Comparison of ENCODE assay signal across 18 mouse cellular contexts in genomic region chr2:103507651-103508050, GRCm38 (mm10). TPM values are rescaled to one million over a fixed set of nuclear protein-coding genes. Genes with fewer than 3 reads are reported as not detected.
DNase-seq lines count a peak whose midpoint lies in the region; ATAC-seq lines count a peak whose summit lies in the region.
"Had no signal": no experiment of that assay in that cellular context is flagged by ENCODE, and none has a peak within 500 bp of the region (broad histone marks: within the 10 kb centered on the region; RNA-seq: fewer than 3 reads in every experiment).

No protein-coding gene starts in this region.

- peak; percentile 20 for DNase-seq in adrenal gland, postnatal 10 days
- no peak for DNase-seq in adrenal gland, postnatal 36 days
- DNase-seq in gonadal fat pad, adult 2 months (ENCODE audit: low read depth) = peak; percentile 97
- DNase-seq: adrenal gland, adult 2 months; adrenal gland, adult 8-10 months; adrenal gland, postnatal 14 days; adrenal gland, postnatal 25 days; B cell, adult 2 months; cerebellum, adult 11 months; cerebellum, adult 11-12 months; cerebellum, adult 18-20 months; cerebellum, adult 2 months; cerebellum, adult 8-10 months had no signal

- ATAC-seq in monocyte, adult 5-6 weeks (replicated peaks; ENCODE audit: insufficient number of reproducible peaks, low FRiP score, low TSS enrichment, poor library complexity, severe bottlenecking) = no peak
- ATAC-seq: activated CD4-positive, CD25-positive, alpha-beta regulatory T cell, adult 4 months; CD4-positive, CD25-positive, alpha-beta regulatory T cell, adult 4 months; Patski had no signal

RNA-seq across cellular contexts. Expression of gene Cat, which starts 22.7 kb away (rescaled TPM):
- total RNA-seq in adrenal gland, postnatal 10 days (2021) = 100 to 1,000 TPM; 371 to 498 TPM
- total RNA-seq in adrenal gland, postnatal 36 days (2021) = 100 to 1,000 TPM; 285 to 462 TPM
- polyA plus RNA-seq in gonadal fat pad, adult 2 months (2012; rRNA removed) = 197 and 202 TPM in 2 replicates
- total RNA-seq in monocyte, adult 5-6 weeks (2017) = 79.1 to 135 TPM (median 82.4 TPM) in 3 replicates

RNA-seq across cellular contexts. Expression of gene Abtb2, which starts 58.5 kb away (rescaled TPM):
- 10 to 100 TPM; 10.7 to 12.3 TPM for total RNA-seq in adrenal gland, postnatal 10 days (2021)
- 10 to 100 TPM; 33.4 to 51.6 TPM for total RNA-seq in adrenal gland, postnatal 36 days (2021)
- 2.2 and 2.4 TPM in 2 replicates for polyA plus RNA-seq in gonadal fat pad, adult 2 months (2012; rRNA removed)
- total RNA-seq in monocyte, adult 5-6 weeks (2017) = 6.0 to 16.5 TPM (median 9.1 TPM) in 3 replicates
- polyA plus RNA-seq: G1E had no signal

Comparison
In these comparisons a context has a peak if more than half of its experiments do, and no peak if none do; other contexts are left out.
1. DNase-seq: peak in adrenal gland, postnatal 10 days (single experiment) and gonadal fat pad, adult 2 months (single experiment); none in adrenal gland, postnatal 36 days (0 of 2).